Mouse (Mus musculus) forebrain, embryonic 13.5 days (tissue): ENCODE results near the gene Aanat. TPM values are rescaled to one million over a fixed set of nuclear protein-coding genes. Genes with fewer than 3 reads are reported as not detected.
A peak's percentile ranks its signal among the peaks of the same experiment; 100 is the strongest.

Experiments used
- ATAC-seq: fragments of 200-750 bp; cut with Nextera tagmentation; 2 replicates; pipeline ENCODE4 v1.8.0; 2017
- H3K27ac ChIP-seq: fragments of 300-500 bp; sonication (generic); 2 replicates; pipeline ENCODE4 v1.5.1; 2015; ENCODE audit warnings: inconsistent platforms, mild to moderate bottlenecking, moderate library complexity
- H3K27me3 ChIP-seq: fragments of 300-500 bp; sonication (generic); 2 replicates; pipeline ENCODE4 v1.6.1; 2015; ENCODE audit warnings: mild to moderate bottlenecking, inconsistent platforms
- H3K36me3 ChIP-seq: fragments of 300-500 bp; sonication (generic); 2 replicates; pipeline ENCODE4 v1.6.1; 2015; ENCODE audit warnings: mild to moderate bottlenecking, inconsistent platforms; ENCODE audit not compliant: poor library complexity, severe bottlenecking
- H3K4me1 ChIP-seq: fragments of 300-500 bp; sonication (generic); 2 replicates; pipeline ENCODE4 v1.6.1; 2015; ENCODE audit warnings: inconsistent platforms
- H3K4me2 ChIP-seq: fragments of 300-500 bp; sonication (generic); 2 replicates; pipeline ENCODE4 v1.6.1; 2015; ENCODE audit warnings: inconsistent platforms, mild to moderate bottlenecking, moderate library complexity
- H3K4me3 ChIP-seq: fragments of 300-500 bp; sonication (generic); 2 replicates; pipeline ENCODE4 v1.5.1; 2015; ENCODE audit warnings: mild to moderate bottlenecking, inconsistent platforms
- H3K9ac ChIP-seq: fragments of 300-500 bp; sonication (generic); 2 replicates; pipeline ENCODE4 v1.6.1; 2015; ENCODE audit warnings: mild to moderate bottlenecking, inconsistent platforms
- H3K9me3 ChIP-seq: fragments of 300-500 bp; sonication (generic); replicated peaks from 2 replicates; pipeline ENCODE4 v1.6.1; 2016; ENCODE audit warnings: inconsistent platforms
- whole genome bisulfite sequencing: fragments of 180-500 bp; shearing (Covaris S2); methylation state at CpG from one replicate; pipeline ENCODE4 v1.1.7; 2015; 5-methylcytosine and 5-hydroxymethylcytosine counted together
- polyA plus RNA-seq: library from polyadenylated mRNA; unstranded; fragments of >200 nt; fragmentation: Nextera tagmentation; extraction: Ambion mirVana; gene quantifications from 2 replicates; pipeline ENCODE4 v1.2.1, GENCODE M21; 2015

Aanat gene
- polyA plus RNA-seq, 1 experiment from 2014 or later = 0.25 TPM

- no peaks in the 10 kb centered on the region for H3K27me3 ChIP-seq
- ATAC-seq = no peak
- no peaks in the 10 kb centered on the region for H3K9me3 ChIP-seq
- WGBS = 96% methylated on average over 3 of the region's 3 CpGs
- H3K36me3 ChIP-seq = no peaks in the 10 kb centered on the region
- H3K27ac ChIP-seq = no peak overlapping the region
- no peak overlapping the region for H3K9ac ChIP-seq
- H3K4me3 ChIP-seq = peak overlapping the region; percentile 6; the same call in 1 of the 2 replicates
- H3K4me1 ChIP-seq = peaks cover 47% of the 10 kb centered on the region
- H3K4me2 ChIP-seq = peak overlapping the region; percentile 61
Observed at GRCm38 (mm10) chr11:116579280-116579679, 7.0 kb upstream of the Aanat start.

- Histone ChIP-seq H3K9ac (peak overlapping the region; percentile 91), H3K36me3 (no peaks in the 10 kb centered on the region), H3K4me2 (peak overlapping the region; percentile 61), H3K27me3 (no peaks in the 10 kb centered on the region), H3K9me3 (no peaks in the 10 kb centered on the region), H3K4me1 (peaks cover 38% of the 10 kb centered on the region), H3K27ac (peak overlapping the region; percentile 83), H3K4me3 (peak overlapping the region; percentile 82)
- 0 out of 2 replicates have a peak, but pooled peaks have one; percentile 4 for ATAC-seq
- WGBS = 16% methylated on average over 10 of the region's 10 CpGs
Observed at GRCm38 (mm10) chr11:116580031-116580652, 6.1 kb upstream of the Aanat start.

DNA sequence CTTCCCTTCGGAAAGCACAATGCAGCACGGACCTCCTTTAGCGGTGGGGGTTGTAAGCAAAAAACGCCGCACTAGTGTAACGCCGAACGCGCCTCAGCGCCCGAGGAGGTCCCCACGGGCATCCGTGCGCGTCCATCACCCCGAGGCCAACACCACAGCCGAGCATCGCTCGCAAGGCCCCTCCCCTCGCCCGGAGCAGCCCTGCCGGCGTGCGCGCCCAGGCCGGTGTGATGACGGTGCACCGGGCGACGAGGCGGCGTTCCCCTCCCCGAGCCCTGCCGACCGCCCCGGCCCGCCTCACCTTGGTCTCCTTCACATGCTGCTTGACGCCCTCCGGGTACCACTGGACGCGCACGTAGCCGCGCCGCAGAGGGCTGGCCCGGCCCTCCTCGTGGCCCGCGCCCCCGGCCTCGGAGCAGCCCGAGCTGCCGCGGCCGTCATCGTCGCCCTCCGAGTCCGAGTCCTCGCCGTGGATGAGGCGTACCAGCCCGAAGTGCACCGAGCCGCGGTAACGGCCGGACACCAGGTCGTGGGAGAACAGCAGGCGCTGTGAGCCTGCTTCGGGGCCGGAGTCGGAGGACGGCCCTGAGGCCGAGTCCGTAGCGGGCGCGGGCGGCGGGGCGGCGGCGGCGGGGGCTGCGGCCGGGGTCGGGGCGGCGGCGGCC, 5.4 kb upstream of the Aanat start:
- peak; percentile 78 for ATAC-seq
- H3K9me3 ChIP-seq = no peaks in the 10 kb centered on the region
- H3K36me3 ChIP-seq = no peaks in the 10 kb centered on the region
- H3K4me3 ChIP-seq = peak overlapping the region; percentile 82
- peak overlapping the region; percentile 91 for H3K9ac ChIP-seq
- WGBS = under 1% methylated on average over 78 of the region's 91 CpGs
- peak overlapping the region; percentile 83 for H3K27ac ChIP-seq
- H3K27me3 ChIP-seq = no peaks in the 10 kb centered on the region
- H3K4me1 ChIP-seq = peaks cover 33% of the 10 kb centered on the region
- H3K4me2 ChIP-seq = peak overlapping the region; percentile 61

- Histone ChIP-seq H3K27ac (peak within 1 kb of the TSS; percentile 83), H3K4me2 (peak within 1 kb of the TSS; percentile 61), H3K9me3 (no peaks in the 10 kb centered on the region), H3K27me3 (no peaks in the 10 kb centered on the region), H3K4me3 (peak within 1 kb of the TSS; percentile 82), H3K4me1 (peaks cover 27% of the 10 kb centered on the region), H3K36me3 (no peaks in the 10 kb centered on the region), H3K9ac (peak within 1 kb of the TSS; percentile 91)
- WGBS = under 1% methylated on average over 32 of the region's 51 CpGs
- peak; percentile 91 for ATAC-seq
Observed at GRCm38 (mm10) chr11:116581376-116581814, 4.8 kb upstream of the Aanat start, which contains the start of gene Ube2o. TSS of gene Ube2o (minus strand) at chr11:116581447.

- no peak for ATAC-seq
- no peak overlapping the region for H3K4me2 ChIP-seq
- H3K4me3 ChIP-seq = no peak overlapping the region
- H3K9me3 ChIP-seq = no peaks in the 10 kb centered on the region
- no peak overlapping the region for H3K27ac ChIP-seq
- no peaks in the 10 kb centered on the region for H3K36me3 ChIP-seq
- H3K4me1 ChIP-seq = peaks cover 13% of the 10 kb centered on the region; the same call in 1 of the 2 replicates
- H3K27me3 ChIP-seq = 0 out of 2 replicates have a peak, but pooled peaks cover 6% of the 10 kb centered on the region
- 86% methylated on average over 6 of the region's 6 CpGs for WGBS
- H3K9ac ChIP-seq = no peak overlapping the region
Observed at GRCm38 (mm10) chr11:116585682-116586081, 550 bp upstream of the Aanat start.

DNA sequence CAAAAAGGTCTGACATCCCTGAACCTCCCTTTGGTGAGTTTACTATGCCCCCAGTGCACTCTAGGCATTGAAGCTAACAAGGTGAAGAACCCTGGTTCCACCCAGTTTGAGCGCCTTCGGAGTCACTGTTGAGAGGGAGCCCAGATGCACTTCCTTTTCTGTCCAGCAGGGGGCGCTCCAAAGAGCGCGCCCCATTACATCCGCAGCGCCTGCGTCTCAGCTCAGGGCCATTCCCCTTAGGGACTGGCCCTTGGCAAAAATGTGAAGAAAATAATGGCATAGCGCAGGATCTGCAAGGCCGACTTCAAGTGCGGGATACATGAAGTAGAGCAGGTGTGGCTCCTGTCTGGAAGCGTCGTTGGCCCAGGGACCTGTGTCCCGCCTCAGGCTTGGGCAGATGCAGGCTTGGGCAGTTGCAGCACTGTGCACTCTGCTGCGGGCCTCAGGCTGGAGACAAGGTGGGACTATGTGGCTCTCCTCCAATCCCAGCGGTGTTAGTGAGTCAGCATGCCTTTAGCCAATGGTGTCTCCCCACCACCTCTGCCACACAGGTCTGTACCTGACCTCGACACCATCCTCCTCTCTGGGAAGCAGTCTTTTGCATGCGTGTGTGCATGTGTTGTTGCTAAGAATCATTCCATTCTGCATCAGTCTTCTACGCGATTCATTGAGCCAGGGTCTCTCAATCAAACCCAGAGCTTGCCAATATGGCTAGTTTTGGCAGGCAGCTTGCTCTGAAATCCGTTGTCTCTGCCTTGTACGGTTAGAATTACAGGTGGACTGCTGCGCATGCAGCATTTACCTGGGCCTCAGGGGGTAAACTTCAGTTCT, 784 bp downstream of the Aanat start:
- Histone ChIP-seq H3K4me3 (no peak overlapping the region), H3K27me3 (0 out of 2 replicates have a peak, but pooled peaks cover 6% of the 10 kb centered on the region), H3K4me2 (peak overlapping the region; percentile 42), H3K36me3 (no peaks in the 10 kb centered on the region), H3K9ac (no peak overlapping the region), H3K4me1 (peaks cover 13% of the 10 kb centered on the region; the same call in 1 of the 2 replicates), H3K27ac (no peak overlapping the region), H3K9me3 (no peaks in the 10 kb centered on the region)
- WGBS = 21% methylated on average over 23 of the region's 23 CpGs
- ATAC-seq = peak; percentile 40; the same call in 1 of the 2 replicates

DNA sequence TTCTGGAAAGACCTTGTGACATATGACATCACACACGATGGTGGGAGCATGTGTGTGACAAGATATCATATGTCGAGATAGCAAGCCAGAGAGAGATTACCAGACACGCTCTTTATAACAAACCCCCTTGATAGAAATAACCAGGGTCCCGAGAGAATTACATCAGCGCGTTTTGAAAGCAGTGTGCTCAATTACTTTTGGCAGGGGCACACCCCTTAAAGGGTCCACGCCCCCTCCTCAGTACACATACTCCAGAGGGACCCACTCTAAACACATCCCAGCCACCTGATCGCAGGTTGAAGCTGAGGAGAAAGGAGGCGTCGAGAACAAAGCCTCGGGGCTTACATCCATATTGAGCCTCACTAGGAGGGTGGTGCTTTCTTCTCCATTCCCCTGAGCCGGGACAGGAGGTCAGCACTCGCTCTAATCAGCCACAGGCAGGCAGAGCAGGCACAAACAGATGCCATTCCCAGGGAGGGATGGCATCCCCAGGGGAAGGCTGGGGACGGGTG, 2.8 kb downstream of the Aanat start:
- H3K36me3 ChIP-seq = no peaks in the 10 kb centered on the region
- peak overlapping the region; percentile 46; the same call in 1 of the 2 replicates for H3K9ac ChIP-seq
- 0 out of 2 replicates have a peak, but pooled peaks cover 6% of the 10 kb centered on the region for H3K27me3 ChIP-seq
- no peak overlapping the region for H3K4me2 ChIP-seq
- WGBS = 35% methylated on average over 14 of the region's 14 CpGs
- peak overlapping the region; percentile 48; the same call in 1 of the 2 replicates for H3K27ac ChIP-seq
- H3K9me3 ChIP-seq = no peaks in the 10 kb centered on the region
- ATAC-seq = no peak
- H3K4me3 ChIP-seq = no peak overlapping the region
- H3K4me1 ChIP-seq = peaks cover 28% of the 10 kb centered on the region

GRCm38 (mm10) chr11:116589574-116589973, 3.3 kb downstream of the Aanat start:
- Histone ChIP-seq H3K4me2 (no peak overlapping the region), H3K9ac (no peak overlapping the region), H3K27ac (no peak overlapping the region), H3K9me3 (no peaks in the 10 kb centered on the region), H3K4me3 (no peak overlapping the region), H3K27me3 (0 out of 2 replicates have a peak, but pooled peaks cover 6% of the 10 kb centered on the region), H3K36me3 (no peaks in the 10 kb centered on the region), H3K4me1 (peaks cover 28% of the 10 kb centered on the region)
- ATAC-seq = no peak
- 58% methylated on average over 8 of the region's 8 CpGs for WGBS

GRCm38 (mm10) chr11:116591621-116592020, 5.4 kb downstream of the Aanat start:
- no peak overlapping the region for H3K4me2 ChIP-seq
- no peak overlapping the region for H3K27ac ChIP-seq
- ATAC-seq = no peak
- 78% methylated on average over 4 of the region's 4 CpGs for WGBS
- H3K4me1 ChIP-seq = peaks cover 28% of the 10 kb centered on the region
- H3K4me3 ChIP-seq = no peak overlapping the region
- no peak overlapping the region for H3K9ac ChIP-seq
- H3K36me3 ChIP-seq = no peaks in the 10 kb centered on the region
- H3K27me3 ChIP-seq = 0 out of 2 replicates have a peak, but pooled peaks cover 6% of the 10 kb centered on the region
- H3K9me3 ChIP-seq = no peaks in the 10 kb centered on the region

DNA sequence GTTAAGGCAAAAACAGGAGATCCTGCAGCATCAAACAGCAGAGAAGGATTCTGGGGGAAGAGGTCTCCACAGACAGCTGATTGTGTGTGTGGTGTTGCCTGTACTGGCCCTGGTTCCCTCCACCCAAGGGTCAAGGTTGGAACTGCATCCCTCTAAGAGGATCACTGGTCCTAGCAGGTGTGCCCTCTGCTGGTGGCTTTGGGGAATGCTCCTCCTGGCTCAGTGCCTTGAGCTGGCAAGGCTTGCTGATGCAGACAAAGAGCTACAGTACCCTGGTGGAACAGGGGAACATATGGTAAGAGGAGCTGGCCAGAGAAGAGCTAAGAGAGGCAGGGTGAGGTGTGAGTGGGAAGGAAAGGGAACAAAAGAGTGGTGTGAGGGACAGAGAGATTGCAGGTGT, 6.2 kb downstream of the Aanat start:
- H3K9ac ChIP-seq = no peak overlapping the region
- peak overlapping the region; percentile 72 for H3K27ac ChIP-seq

DNA sequence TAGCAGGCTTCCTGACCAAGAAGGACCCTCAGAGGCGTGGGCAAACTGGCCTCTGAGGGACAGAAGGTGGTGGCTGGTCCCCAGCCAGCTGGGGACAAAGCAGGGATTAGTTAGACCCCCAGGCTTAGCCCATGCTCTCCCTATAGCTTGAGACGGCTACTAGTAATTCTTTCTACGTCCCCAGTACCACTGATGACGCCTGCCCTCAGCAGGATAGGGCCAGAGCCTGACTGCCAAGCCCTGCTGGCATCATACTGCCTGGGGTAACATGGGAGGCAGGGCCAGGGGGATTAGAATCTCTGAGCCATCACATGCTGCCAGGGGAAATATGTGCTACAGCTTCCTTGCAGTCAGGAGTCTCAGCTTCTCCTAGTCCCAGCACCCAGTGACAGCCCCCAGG, 7.1 kb downstream of the Aanat start:
- no peak overlapping the region for H3K4me2 ChIP-seq
- H3K36me3 ChIP-seq = no peaks in the 10 kb centered on the region
- peak overlapping the region; percentile 72 for H3K27ac ChIP-seq
- H3K9me3 ChIP-seq = no peaks in the 10 kb centered on the region
- H3K4me1 ChIP-seq = peaks cover 23% of the 10 kb centered on the region
- WGBS = 49% methylated on average over 4 of the region's 4 CpGs
- H3K4me3 ChIP-seq = no peak overlapping the region
- no peaks in the 10 kb centered on the region for H3K27me3 ChIP-seq
- H3K9ac ChIP-seq = no peak overlapping the region
- ATAC-seq = peak; percentile 15; the same call in 1 of the 2 replicates

More for the DNA sequence above, 6.2 kb downstream of the Aanat start:
- H3K27me3 ChIP-seq = 0 out of 2 replicates have a peak, but pooled peaks cover 6% of the 10 kb centered on the region
- no peak overlapping the region for H3K4me3 ChIP-seq
- peak; percentile 85 for ATAC-seq
- peaks cover 22% of the 10 kb centered on the region for H3K4me1 ChIP-seq
- H3K9me3 ChIP-seq = no peaks in the 10 kb centered on the region
- no peaks in the 10 kb centered on the region for H3K36me3 ChIP-seq
- H3K4me2 ChIP-seq = no peak overlapping the region
